Mouse (Mus musculus): ENCODE data around the gene Plcl1.

GRCm38 (mm10) chr1:55509587-55509986, 103.9 kb downstream of the Plcl1 start:
- no peak for TF ChIP-seq TCF12 (IDR thresholded peaks at IDR 0.05; ENCODE audit: low read depth, low read length)
- TF ChIP-seq CTCF (IDR thresholded peaks at IDR 0.05 in 2 of 3, conservative IDR thresholded peaks at IDR 0.05 in 1 of 3; ENCODE audit: control insufficient read depth in 1 of 3, insufficient read depth in 1 of 3, low read depth in 2 of 3, low read length in 3 of 3, poor library complexity in 1 of 3, severe bottlenecking in 1 of 3): no peak
- no peak for TF ChIP-seq POLR2AphosphoS5 (IDR thresholded peaks at IDR 0.05; ENCODE audit: borderline replicate concordance, low read depth, low read length)
- no peak for TF ChIP-seq TAL1 (IDR thresholded peaks at IDR 0.05; ENCODE audit: low read length)

All from MEL (cell line).